Mouse (Mus musculus) kidney, embryonic 14.5 days (tissue): Measurements from ENCODE around the gene Ruvbl2. TPM values are rescaled to one million over a fixed set of nuclear protein-coding genes. Genes with fewer than 3 reads are reported as not detected.

Source experiments
- ATAC-seq: fragments of 200-750 bp; cut with Nextera tagmentation; 2 replicates; pipeline ENCODE4 v1.8.0; 2017; ENCODE audit warnings: moderate number of reproducible peaks, mild to moderate bottlenecking, moderate TSS enrichment, moderate library complexity; ENCODE audit not compliant: low FRiP score, low TSS enrichment
- H3K27ac ChIP-seq: fragments of 300-500 bp; sonication (generic); 2 replicates; pipeline ENCODE4 v1.5.1; 2014; ENCODE audit warnings: low read depth, mild to moderate bottlenecking, low read length, moderate library complexity, mixed read lengths
- H3K27me3 ChIP-seq: fragments of 300-500 bp; sonication (generic); 2 replicates; pipeline ENCODE4 v1.6.1; 2014; ENCODE audit warnings: mild to moderate bottlenecking, low read length; ENCODE audit not compliant: control insufficient read depth, insufficient read depth
- H3K36me3 ChIP-seq: fragments of 300-500 bp; sonication (generic); 2 replicates; pipeline ENCODE4 v1.6.1; 2014; ENCODE audit warnings: low read length, mixed read lengths; ENCODE audit not compliant: control insufficient read depth, insufficient read depth
- H3K4me1 ChIP-seq: fragments of 300-500 bp; sonication (generic); 2 replicates; pipeline ENCODE4 v1.6.1; 2014; ENCODE audit warnings: low read length, mixed read lengths; ENCODE audit not compliant: control insufficient read depth, insufficient read depth
- H3K4me2 ChIP-seq: fragments of 300-500 bp; sonication (generic); replicated peaks from 2 replicates; pipeline ENCODE4 v1.6.1; 2014; ENCODE audit warnings: low read depth, mild to moderate bottlenecking, low read length
- H3K4me3 ChIP-seq: fragments of 300-500 bp; sonication (generic); 2 replicates; pipeline ENCODE4 v1.5.1; 2014; ENCODE audit warnings: mild to moderate bottlenecking, low read length
- H3K9ac ChIP-seq: fragments of 300-500 bp; sonication (generic); 2 replicates; pipeline ENCODE4 v1.6.1; 2014; ENCODE audit warnings: low read depth, mild to moderate bottlenecking, low read length, moderate library complexity
- H3K9me3 ChIP-seq: fragments of 300-500 bp; sonication (generic); 2 replicates; pipeline ENCODE4 v1.6.1; 2016; ENCODE audit warnings: low read length; ENCODE audit not compliant: control insufficient read depth
- WGBS: fragments of 180-500 bp; shearing (Covaris S2); extraction: QIAGEN DNeasy Blood & Tissue Kit; methylation state at CpG from one replicate; pipeline ENCODE4 v1.1.7; 2014; 5-methylcytosine and 5-hydroxymethylcytosine counted together
- polyA plus RNA-seq: library from polyadenylated mRNA; unstranded; fragments of >200 nt; fragmentation: Nextera tagmentation; extraction: Ambion mirVana; gene quantifications from 2 replicates; pipeline ENCODE4 v1.2.1, GENCODE M21; 2014

Gene Ruvbl2
- polyA plus RNA-seq, 1 experiment from 2014 or later: 158 TPM

GRCm38 (mm10) chr7:45458748-45459563 is 21.1 kb upstream of the Ruvbl2 start:
- H3K27ac ChIP-seq: peak overlapping the region; percentile 78
- H3K4me3 ChIP-seq: peak overlapping the region; percentile 76
- H3K9me3 ChIP-seq: no peaks in the 10 kb centered on the region
- H3K36me3 ChIP-seq: peaks cover 49% of the 10 kb centered on the region
- H3K4me2 ChIP-seq: peak overlapping the region; percentile 89
- under 1% methylated on average over 41 of the region's 43 CpGs for WGBS
- H3K9ac ChIP-seq: peak overlapping the region; percentile 83
- H3K4me1 ChIP-seq: peaks cover 27% of the 10 kb centered on the region
- ATAC-seq: peak; percentile 58
- H3K27me3 ChIP-seq: no peaks in the 10 kb centered on the region

GRCm38 (mm10) chr7:45457204-45458060 is 19.5 kb upstream of the Ruvbl2 start:
- H3K4me3 ChIP-seq: peak overlapping the region; percentile 76
- H3K27ac ChIP-seq: peak overlapping the region; percentile 6; the same call in 1 of the 2 replicates
- 55% methylated on average over 10 of the region's 10 CpGs for WGBS

GRCm38 (mm10) chr7:45456721-45457203 is 18.9 kb upstream of the Ruvbl2 start:
- no peaks in the 10 kb centered on the region for H3K27me3 ChIP-seq
- peaks cover 50% of the 10 kb centered on the region for H3K36me3 ChIP-seq
- peak overlapping the region; percentile 6; the same call in 1 of the 2 replicates for H3K27ac ChIP-seq
- peak overlapping the region; percentile 83; the same call in 1 of the 2 replicates for H3K9ac ChIP-seq
- no peak overlapping the region; the same call in 1 of the 2 replicates for H3K4me3 ChIP-seq
- H3K9me3 ChIP-seq: no peaks in the 10 kb centered on the region
- 54% methylated on average over 9 of the region's 9 CpGs for WGBS
- H3K4me1 ChIP-seq: peaks cover 27% of the 10 kb centered on the region
- H3K4me2 ChIP-seq: 0 out of 2 replicates have a peak overlapping the region, but pooled peaks have one; percentile 89
- ATAC-seq: no peak

More at GRCm38 (mm10) chr7:45457204-45458060, 19.5 kb upstream of the Ruvbl2 start:
- Histone ChIP-seq H3K9ac (peak overlapping the region; percentile 83; the same call in 1 of the 2 replicates), H3K4me1 (peaks cover 27% of the 10 kb centered on the region), H3K36me3 (peaks cover 46% of the 10 kb centered on the region), H3K27me3 (no peaks in the 10 kb centered on the region), H3K9me3 (no peaks in the 10 kb centered on the region), H3K4me2 (peak overlapping the region; percentile 89)
- ATAC-seq: no peak

- ATAC-seq: no peak
- WGBS: 78% methylated on average over 13 of the region's 13 CpGs
- Histone ChIP-seq H3K27me3 (no peaks in the 10 kb centered on the region), H3K9ac (no peak overlapping the region), H3K4me2 (no peak overlapping the region), H3K4me1 (peaks cover 26% of the 10 kb centered on the region), H3K9me3 (no peaks in the 10 kb centered on the region), H3K27ac (no peak overlapping the region), H3K4me3 (no peak overlapping the region), H3K36me3 (peaks cover 52% of the 10 kb centered on the region)
Measured at GRCm38 (mm10) chr7:45455932-45456696, 18.2 kb upstream of the Ruvbl2 start.

- peaks cover 54% of the 10 kb centered on the region for H3K36me3 ChIP-seq
- no peak overlapping the region for H3K4me2 ChIP-seq
- H3K27me3 ChIP-seq: no peaks in the 10 kb centered on the region
- WGBS: 91% methylated on average over 15 of the region's 15 CpGs
- peaks cover 15% of the 10 kb centered on the region for H3K4me1 ChIP-seq
- no peak overlapping the region; the same call in 1 of the 2 replicates for H3K4me3 ChIP-seq
- no peak overlapping the region for H3K27ac ChIP-seq
- H3K9ac ChIP-seq: no peak overlapping the region
- ATAC-seq: no peak
- H3K9me3 ChIP-seq: no peaks in the 10 kb centered on the region
Measured at GRCm38 (mm10) chr7:45454971-45455370, 17.1 kb upstream of the Ruvbl2 start.

- WGBS: 52% methylated on average over 23 of the region's 23 CpGs
- Histone ChIP-seq H3K27me3 (no peaks in the 10 kb centered on the region), H3K4me3 (no peak overlapping the region), H3K9me3 (no peaks in the 10 kb centered on the region), H3K4me2 (no peak overlapping the region), H3K9ac (no peak overlapping the region), H3K4me1 (0 out of 2 replicates have a peak, but pooled peaks cover 3% of the 10 kb centered on the region), H3K27ac (no peak overlapping the region), H3K36me3 (peaks cover 54% of the 10 kb centered on the region)
- ATAC-seq: peak; percentile 65
Measured at GRCm38 (mm10) chr7:45451344-45451982, 13.6 kb upstream of the Ruvbl2 start.

- Histone ChIP-seq H3K4me2 (no peak overlapping the region), H3K9me3 (no peaks in the 10 kb centered on the region), H3K36me3 (peaks cover 51% of the 10 kb centered on the region), H3K9ac (no peak overlapping the region), H3K4me1 (0 out of 2 replicates have a peak, but pooled peaks cover 3% of the 10 kb centered on the region), H3K4me3 (no peak overlapping the region), H3K27ac (no peak overlapping the region), H3K27me3 (no peaks in the 10 kb centered on the region)
- ATAC-seq: no peak
- WGBS: 85% methylated on average over 1 of the region's 1 CpGs
Measured at GRCm38 (mm10) chr7:45449974-45450373, 12.1 kb upstream of the Ruvbl2 start.
